Mouse (Mus musculus): Measurements from ENCODE around the gene Map4k4. TPM values are rescaled to one million over a fixed set of nuclear protein-coding genes. Genes with fewer than 3 reads are reported as not detected.

The Map4k4 gene
- polyA plus RNA-seq, 1 experiment from 2014 or later: 25.1 TPM

- H3K36me3 ChIP-seq: no peaks in the 10 kb centered on the region
- peak overlapping the region; percentile 62 for H3K27ac ChIP-seq (replicated peaks)
- no peaks in the 10 kb centered on the region for H3K27me3 ChIP-seq (ENCODE audit: low read depth, poor library complexity, severe bottlenecking)
- no peaks in the 10 kb centered on the region for H3K9me3 ChIP-seq (replicated peaks)
- H3K4me1 ChIP-seq: peaks cover 27% of the 10 kb centered on the region
- H3K4me3 ChIP-seq: no peak overlapping the region
- peak; percentile 28 for DNase-seq (ENCODE audit: low spot score)
- 51% methylated on average over 16 of the region's 16 CpGs for WGBS
Measured at GRCm38 (mm10) chr1:39884803-39885515, 15.8 kb upstream of the Map4k4 start.

DNA sequence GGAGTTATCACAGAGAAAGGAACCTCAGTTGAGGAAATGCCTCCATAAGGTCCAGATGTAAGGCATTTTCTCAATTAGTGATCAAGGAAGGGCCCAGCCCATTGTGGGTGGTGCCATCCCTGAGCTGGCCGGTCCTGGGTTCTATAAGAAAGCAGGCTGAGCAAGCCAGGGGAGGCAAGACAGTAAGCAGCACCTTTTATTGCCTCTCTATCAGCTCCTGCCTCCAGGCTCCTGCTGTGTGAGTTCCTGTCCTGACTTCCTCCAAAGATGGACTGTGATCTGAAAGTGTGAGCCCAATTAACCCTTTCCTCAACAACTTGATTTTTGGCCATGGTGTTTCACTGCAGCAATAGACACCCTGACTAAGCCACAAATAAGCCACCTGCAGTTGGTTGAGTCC is 12.7 kb upstream of the Map4k4 start:
- Histone ChIP-seq H3K4me3 (no peak overlapping the region), H3K4me1 (peaks cover 27% of the 10 kb centered on the region), H3K27me3 (ENCODE audit: low read depth, poor library complexity, severe bottlenecking) (no peaks in the 10 kb centered on the region), H3K36me3 (no peaks in the 10 kb centered on the region), H3K9me3 (replicated peaks) (no peaks in the 10 kb centered on the region), H3K27ac (replicated peaks) (no peak overlapping the region)
- 62% methylated on average over 1 of the region's 1 CpGs for WGBS
- DNase-seq (ENCODE audit: low spot score): no peak

GRCm38 (mm10) chr1:39889429-39889828 is 11.3 kb upstream of the Map4k4 start:
- H3K9me3 ChIP-seq (replicated peaks): no peaks in the 10 kb centered on the region
- no peaks in the 10 kb centered on the region for H3K36me3 ChIP-seq
- peaks cover 22% of the 10 kb centered on the region for H3K4me1 ChIP-seq
- WGBS: 95% methylated on average over 8 of the region's 8 CpGs
- no peak overlapping the region for H3K27ac ChIP-seq (replicated peaks)
- no peak for DNase-seq (ENCODE audit: low spot score)
- H3K4me3 ChIP-seq: no peak overlapping the region
- H3K27me3 ChIP-seq (ENCODE audit: low read depth, poor library complexity, severe bottlenecking): no peaks in the 10 kb centered on the region

GRCm38 (mm10) chr1:39889973-39890372 is 10.7 kb upstream of the Map4k4 start:
- no peaks in the 10 kb centered on the region for H3K36me3 ChIP-seq
- DNase-seq (ENCODE audit: low spot score): no peak
- H3K27ac ChIP-seq (replicated peaks): no peak overlapping the region
- H3K27me3 ChIP-seq (ENCODE audit: low read depth, poor library complexity, severe bottlenecking): no peaks in the 10 kb centered on the region
- peaks cover 16% of the 10 kb centered on the region for H3K4me1 ChIP-seq
- H3K4me3 ChIP-seq: no peak overlapping the region
- 83% methylated on average over 6 of the region's 6 CpGs for WGBS
- no peaks in the 10 kb centered on the region for H3K9me3 ChIP-seq (replicated peaks)

- 95% methylated on average over 11 of the region's 11 CpGs for WGBS
- no peaks in the 10 kb centered on the region for H3K9me3 ChIP-seq (replicated peaks)
- H3K4me3 ChIP-seq: no peak overlapping the region
- H3K36me3 ChIP-seq: no peaks in the 10 kb centered on the region
- no peak for DNase-seq (ENCODE audit: low spot score)
- peaks cover 4% of the 10 kb centered on the region for H3K4me1 ChIP-seq
- peaks cover 11% of the 10 kb centered on the region for H3K27me3 ChIP-seq (ENCODE audit: low read depth, poor library complexity, severe bottlenecking)
- no peak overlapping the region for H3K27ac ChIP-seq (replicated peaks)
Measured at GRCm38 (mm10) chr1:39893153-39893880, 7.4 kb upstream of the Map4k4 start.

DNA sequence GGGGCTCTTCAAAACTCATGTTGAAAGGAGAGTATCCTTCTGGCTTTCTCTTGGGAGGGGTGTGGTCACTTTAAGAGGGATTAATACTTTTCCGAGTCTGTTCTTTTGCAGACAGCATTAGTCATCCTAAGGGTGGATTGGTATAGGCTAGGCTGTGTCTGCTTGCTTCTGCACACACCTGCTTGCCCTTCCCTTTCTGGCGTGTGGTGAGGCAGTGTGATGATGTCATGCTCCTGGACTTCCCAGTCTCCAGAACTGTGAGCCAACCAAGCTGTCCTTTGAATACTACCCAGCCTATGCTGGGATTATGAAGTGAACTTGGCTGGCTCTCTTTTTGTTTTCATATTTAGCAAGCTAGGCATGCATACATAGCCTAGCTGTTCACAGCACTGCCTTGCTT is 5.6 kb upstream of the Map4k4 start:
- no peaks in the 10 kb centered on the region for H3K36me3 ChIP-seq
- no peak overlapping the region for H3K4me3 ChIP-seq
- H3K27ac ChIP-seq (replicated peaks): no peak overlapping the region
- no peaks in the 10 kb centered on the region for H3K9me3 ChIP-seq (replicated peaks)
- H3K27me3 ChIP-seq (ENCODE audit: low read depth, poor library complexity, severe bottlenecking): peaks cover 28% of the 10 kb centered on the region
- WGBS: 43% methylated on average over 2 of the region's 2 CpGs
- no peak for DNase-seq (ENCODE audit: low spot score)
- H3K4me1 ChIP-seq: peaks cover 9% of the 10 kb centered on the region

DNA sequence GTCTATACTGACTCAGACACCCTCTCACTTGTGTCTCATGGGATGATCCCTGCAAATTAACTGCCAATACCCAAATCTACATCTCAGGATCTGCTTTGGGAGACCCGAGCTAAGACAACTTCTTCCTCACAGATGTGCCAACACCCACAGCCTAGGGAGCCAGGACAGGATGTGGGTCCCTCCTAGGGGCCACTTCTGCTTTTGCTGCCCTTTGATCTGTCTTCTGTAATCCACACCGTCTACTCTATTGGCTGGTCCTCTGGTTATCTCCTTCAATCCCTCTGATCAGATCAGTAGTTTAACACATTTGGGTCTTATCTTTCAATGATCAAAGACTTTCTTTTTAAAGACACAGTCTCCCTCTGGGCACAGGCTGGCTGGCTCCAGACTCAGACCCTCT is 5.2 kb upstream of the Map4k4 start:
- H3K4me3 ChIP-seq: no peak overlapping the region
- no peak overlapping the region for H3K27ac ChIP-seq (replicated peaks)
- DNase-seq (ENCODE audit: low spot score): no peak
- H3K9me3 ChIP-seq (replicated peaks): no peaks in the 10 kb centered on the region
- WGBS: 29% methylated on average over 2 of the region's 2 CpGs
- H3K36me3 ChIP-seq: no peaks in the 10 kb centered on the region
- H3K27me3 ChIP-seq (ENCODE audit: low read depth, poor library complexity, severe bottlenecking): peaks cover 28% of the 10 kb centered on the region
- peaks cover 11% of the 10 kb centered on the region for H3K4me1 ChIP-seq

- no peaks in the 10 kb centered on the region for H3K9me3 ChIP-seq (replicated peaks)
- peaks cover 11% of the 10 kb centered on the region for H3K4me1 ChIP-seq
- no peak for DNase-seq (ENCODE audit: low spot score)
- 67% methylated on average over 2 of the region's 2 CpGs for WGBS
- no peaks in the 10 kb centered on the region for H3K36me3 ChIP-seq
- no peak overlapping the region for H3K4me3 ChIP-seq
- H3K27ac ChIP-seq (replicated peaks): no peak overlapping the region
- H3K27me3 ChIP-seq (ENCODE audit: low read depth, poor library complexity, severe bottlenecking): peaks cover 28% of the 10 kb centered on the region
Measured at GRCm38 (mm10) chr1:39896581-39896980, 4.1 kb upstream of the Map4k4 start.

- Histone ChIP-seq H3K27me3 (ENCODE audit: low read depth, poor library complexity, severe bottlenecking) (peaks cover 28% of the 10 kb centered on the region), H3K27ac (replicated peaks) (no peak overlapping the region), H3K36me3 (peaks cover 6% of the 10 kb centered on the region), H3K4me1 (peaks cover 25% of the 10 kb centered on the region), H3K4me3 (no peak overlapping the region), H3K9me3 (replicated peaks) (no peaks in the 10 kb centered on the region)
- 74% methylated on average over 4 of the region's 4 CpGs for WGBS
- no peak for DNase-seq (ENCODE audit: low spot score)
Measured at GRCm38 (mm10) chr1:39898686-39899085, 2.0 kb upstream of the Map4k4 start.

DNA sequence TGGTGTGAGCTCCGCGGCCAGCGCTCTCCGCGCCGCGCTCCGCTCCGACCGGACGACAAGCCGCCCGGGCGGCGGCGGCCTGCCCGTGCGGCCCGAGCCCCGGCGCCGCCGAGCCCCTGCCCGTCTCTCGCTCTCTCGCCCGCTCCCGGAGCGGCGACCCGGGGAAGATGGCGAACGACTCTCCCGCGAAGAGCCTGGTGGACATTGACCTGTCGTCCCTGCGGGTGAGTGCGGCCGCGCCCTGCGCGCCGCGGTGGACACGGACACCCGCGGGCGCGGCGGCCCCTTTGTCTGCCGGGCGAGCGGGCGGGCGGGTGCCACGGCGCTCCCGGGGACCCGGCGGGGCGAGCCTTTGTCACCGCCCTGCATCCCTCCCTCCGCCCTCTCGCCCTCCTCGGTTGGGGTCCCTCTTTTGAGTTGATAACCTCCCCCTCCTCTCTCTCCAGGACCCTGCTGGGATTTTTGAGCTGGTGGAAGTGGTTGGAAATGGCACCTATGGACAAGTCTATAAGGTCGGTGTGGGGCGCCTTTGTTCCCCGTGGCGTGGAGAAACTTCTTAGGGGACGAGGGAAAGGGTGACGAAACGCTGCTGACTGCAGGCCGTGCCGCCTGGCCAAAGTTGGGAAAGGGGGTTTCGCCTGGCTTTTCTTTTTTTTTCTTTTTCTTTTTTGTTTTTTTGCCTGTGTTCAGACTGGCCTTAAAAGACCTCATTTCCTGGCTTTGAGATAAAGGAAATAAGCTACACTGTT is 524 bp downstream of the Map4k4 start:
- H3K4me1 ChIP-seq: peaks cover 51% of the 10 kb centered on the region
- under 1% methylated on average over 75 of the region's 75 CpGs for WGBS

DNA sequence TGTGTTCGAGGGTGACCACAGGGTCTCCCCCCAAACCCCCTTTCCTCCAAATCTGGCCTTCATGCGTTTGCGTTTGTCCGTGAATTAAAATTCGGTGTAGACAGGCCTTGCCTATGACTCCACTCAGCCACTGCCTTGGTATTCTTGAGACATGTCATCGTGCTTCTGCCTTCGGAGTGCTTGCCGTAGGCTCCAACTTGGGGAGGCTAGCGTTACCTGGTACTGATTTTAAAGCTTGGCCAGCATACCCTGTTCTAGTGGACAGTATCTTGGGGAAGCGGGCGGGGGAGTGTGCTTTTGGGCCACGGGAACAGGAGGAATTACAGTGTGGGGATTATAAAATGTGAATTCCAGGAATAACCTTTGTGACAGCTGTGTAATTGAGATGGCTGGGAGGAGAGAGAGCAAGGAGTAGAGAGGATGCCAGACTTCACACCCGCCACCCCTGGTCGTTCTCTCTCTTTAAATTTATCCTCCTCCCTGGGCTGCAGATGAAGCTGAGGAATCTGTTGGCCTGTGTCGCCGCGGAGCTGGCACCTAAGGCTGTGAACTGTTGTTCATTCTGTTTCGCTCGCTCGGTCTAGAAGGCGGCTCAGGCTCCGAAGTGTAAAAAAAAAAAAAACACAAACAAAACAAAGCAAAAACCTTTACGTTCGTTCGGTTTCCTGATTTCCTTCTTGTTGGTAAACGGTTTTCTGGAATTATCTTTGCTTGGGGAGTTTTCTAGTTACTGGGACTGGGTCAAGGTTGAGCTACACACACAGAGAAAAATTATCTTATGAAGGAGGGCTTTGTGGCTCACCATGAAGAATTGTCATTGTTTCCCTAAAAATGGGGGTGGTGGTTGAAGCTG is 1.4 kb downstream of the Map4k4 start:
- peak; percentile 50 for DNase-seq (ENCODE audit: low spot score)
- H3K36me3 ChIP-seq: peaks cover 39% of the 10 kb centered on the region
- under 1% methylated on average over 26 of the region's 26 CpGs for WGBS
- H3K9me3 ChIP-seq (replicated peaks): no peaks in the 10 kb centered on the region
- peaks cover 59% of the 10 kb centered on the region for H3K4me1 ChIP-seq
- H3K27me3 ChIP-seq (ENCODE audit: low read depth, poor library complexity, severe bottlenecking): peaks cover 28% of the 10 kb centered on the region
- peak overlapping the region; percentile 93 for H3K4me3 ChIP-seq
- peak overlapping the region; percentile 100 for H3K27ac ChIP-seq (replicated peaks)

More for the DNA sequence above, 524 bp downstream of the Map4k4 start:
- H3K4me3 ChIP-seq: peak overlapping the region; percentile 93
- peaks cover 28% of the 10 kb centered on the region for H3K27me3 ChIP-seq (ENCODE audit: low read depth, poor library complexity, severe bottlenecking)
- H3K27ac ChIP-seq (replicated peaks): peak overlapping the region; percentile 100
- peak; percentile 76 for DNase-seq (ENCODE audit: low spot score)
- H3K9me3 ChIP-seq (replicated peaks): no peaks in the 10 kb centered on the region
- peaks cover 32% of the 10 kb centered on the region for H3K36me3 ChIP-seq

GRCm38 (mm10) chr1:39902704-39903151 is 2.0 kb downstream of the Map4k4 start:
- DNase-seq (ENCODE audit: low spot score): peak; percentile 46
- H3K4me3 ChIP-seq: peak overlapping the region; percentile 93
- H3K36me3 ChIP-seq: peaks cover 46% of the 10 kb centered on the region
- peak overlapping the region; percentile 100 for H3K27ac ChIP-seq (replicated peaks)
- H3K4me1 ChIP-seq: peaks cover 64% of the 10 kb centered on the region
- WGBS: under 1% methylated on average over 3 of the region's 3 CpGs
- no peaks in the 10 kb centered on the region for H3K9me3 ChIP-seq (replicated peaks)
- peaks cover 21% of the 10 kb centered on the region for H3K27me3 ChIP-seq (ENCODE audit: low read depth, poor library complexity, severe bottlenecking)
